In genomic region chr8:10402606-10403005, GRCm38 (mm10) we compare ENCODE assay signal across 7 mouse cellular contexts.
DNase-seq lines count a peak whose midpoint lies in the region; ATAC-seq and TF ChIP-seq lines count a peak whose summit lies in the region.

No protein-coding gene starts in this region.

- TF ChIP-seq CTCF in layer of hippocampus, adult 2 months (conservative IDR thresholded peaks at IDR 0.05) = peak; percentile 94
- TF ChIP-seq CTCF in lung, postnatal 0 days (IDR thresholded peaks at IDR 0.05) = peak; percentile 77
- TF ChIP-seq CTCF in stomach, postnatal 0 days (IDR thresholded peaks at IDR 0.05; ENCODE audit: low read depth) = peak; percentile 86

- no peaks in the 10 kb centered on the region for H3K27me3 ChIP-seq in lung, postnatal 0 days (replicated peaks; ENCODE audit: insufficient read depth, low read length)
- H3K27me3 ChIP-seq in stomach, postnatal 0 days (ENCODE audit: control insufficient read depth, insufficient read depth, low read length) = no peaks in the 10 kb centered on the region

- peak; percentile 60 to 69 for DNase-seq in layer of hippocampus, adult 2 months (ENCODE audit: low spot score in 2 of 2)
- DNase-seq in layer of hippocampus, adult 8-10 months (ENCODE audit: low spot score in 2 of 2) = no peak
- peak; percentile 8 for DNase-seq in MEL-GATA-1-ER (ENCODE audit: extremely low read depth, low read depth)
- DNase-seq in c-Kit-negative CD71-positive TER-119-positive erythroid progenitor cells, embryonic 14.5 days (ENCODE audit: low read depth, low spot score) = peak; percentile 19
- DNase-seq in heart, postnatal 36 days = peak; percentile 28 to 32
- peak; percentile 87 for DNase-seq in lung, postnatal 0 days (ENCODE audit: low spot score)
- DNase-seq in stomach, postnatal 0 days (ENCODE audit: low spot score) = no peak

- H3K4me2 ChIP-seq in lung, postnatal 0 days (replicated peaks; ENCODE audit: low read depth, low read length) = no peak overlapping the region
- H3K4me2 ChIP-seq in stomach, postnatal 0 days (replicated peaks; ENCODE audit: low read depth) = no peak overlapping the region

- no peak for ATAC-seq in lung, postnatal 0 days
- ATAC-seq in stomach, postnatal 0 days (ENCODE audit: low FRiP score, low TSS enrichment) = no peak

- H3K4me1 ChIP-seq in lung, postnatal 0 days (ENCODE audit: insufficient read depth, low read depth, low read length) = no peaks in the 10 kb centered on the region
- H3K4me1 ChIP-seq in stomach, postnatal 0 days (replicated peaks; ENCODE audit: control insufficient read depth, insufficient read depth) = no peaks in the 10 kb centered on the region

- no peak overlapping the region for H3K27ac ChIP-seq in layer of hippocampus, adult 2 months
- H3K27ac ChIP-seq in lung, postnatal 0 days (ENCODE audit: low read length) = no peak overlapping the region
- H3K27ac ChIP-seq in stomach, postnatal 0 days (replicated peaks) = no peak overlapping the region

- TF ChIP-seq EP300 in lung, postnatal 0 days (IDR thresholded peaks at IDR 0.05) = no peak
- no peak for TF ChIP-seq EP300 in stomach, postnatal 0 days (optimal IDR thresholded peaks at IDR 0.05)

- no peak overlapping the region for H3K9ac ChIP-seq in lung, postnatal 0 days (replicated peaks; ENCODE audit: low read depth)
- no peak overlapping the region for H3K9ac ChIP-seq in stomach, postnatal 0 days (ENCODE audit: low read length)

- intact Hi-C loops in heart, postnatal 36 days (cut with DNase I) = loop anchor here (1.0 to 2.0 kb wide), 4 partner anchors 172 to 426 kb away; partner anchors contain the start of genes Abhd13 and Lig4

- H3K36me3 ChIP-seq in lung, postnatal 0 days (ENCODE audit: insufficient read depth, low read length) = no peaks in the 10 kb centered on the region
- H3K36me3 ChIP-seq in stomach, postnatal 0 days (ENCODE audit: control insufficient read depth, insufficient read depth, low read length) = no peaks in the 10 kb centered on the region

- WGBS in lung, postnatal 0 days = 10% methylated on average over 4 of the region's 4 CpGs
- WGBS in stomach, postnatal 0 days = 8% methylated on average over 4 of the region's 4 CpGs

- no peak overlapping the region for H3K4me3 ChIP-seq in layer of hippocampus, adult 2 months
- no peak overlapping the region for H3K4me3 ChIP-seq in lung, postnatal 0 days (ENCODE audit: low read depth, low read length)
- H3K4me3 ChIP-seq in stomach, postnatal 0 days (ENCODE audit: low read depth, low read length) = no peak overlapping the region

- H3K9me3 ChIP-seq in lung, postnatal 0 days (ENCODE audit: low read length) = no peaks in the 10 kb centered on the region
- H3K9me3 ChIP-seq in stomach, postnatal 0 days (ENCODE audit: control insufficient read depth, low read length) = no peaks in the 10 kb centered on the region

Comparison
In these comparisons a context has a peak if more than half of its experiments do, and no peak if none do; other contexts are left out.
1. DNase-seq: peak in layer of hippocampus, adult 2 months (2 of 2), MEL-GATA-1-ER (single experiment), c-Kit-negative CD71-positive TER-119-positive erythroid progenitor cells, embryonic 14.5 days (single experiment), heart, postnatal 36 days (2 of 2) and lung, postnatal 0 days (single experiment); none in layer of hippocampus, adult 8-10 months (0 of 2) and stomach, postnatal 0 days (single experiment).
2. Peak in every context shown above with its lines, with median percentiles within 50 percentile points of each other: CTCF ChIP-seq.